Mouse (Mus musculus) megakaryocyte progenitor cell, adult 5-6 weeks (primary cell): ENCODE data around the gene Rffl. TPM values are rescaled to one million over a fixed set of nuclear protein-coding genes. Genes with fewer than 3 reads are reported as not detected.

ENCODE experiments used
- ATAC-seq: replicated peaks from 2 replicates; pipeline ENCODE4 v1.8.0; 2016; ENCODE audit warnings: mild to moderate bottlenecking, moderate TSS enrichment, inconsistent platforms; ENCODE audit not compliant: poor library complexity
- total RNA-seq, 2 experiments: library from RNA; stranded (forward) in 1 of 2; stranded (reverse) in 1 of 2; fragments of 157-497, 149-512 nt in 1 of 2; fragments of 200-1000 nt in 1 of 2; gene quantifications; 2 replicates each; pipeline versions ENCODE4 v1.2.3 to v1.2.4; 2015 to 2017

The Rffl gene
- total RNA-seq, 2 experiments from 2014 or later, result 18.3 to 26.3 TPM

GRCm38 (mm10) chr11:82780983-82781903, 89.8 kb downstream of the Rffl start, which contains the start of gene Lig3:
Gene Lig3, plus strand, starts transcription at chr11:82781108.
- ATAC-seq, result peak; percentile 92

- no peak for ATAC-seq
Observed at GRCm38 (mm10) chr11:82780134-82780533, 90.9 kb downstream of the Rffl start.

DNA sequence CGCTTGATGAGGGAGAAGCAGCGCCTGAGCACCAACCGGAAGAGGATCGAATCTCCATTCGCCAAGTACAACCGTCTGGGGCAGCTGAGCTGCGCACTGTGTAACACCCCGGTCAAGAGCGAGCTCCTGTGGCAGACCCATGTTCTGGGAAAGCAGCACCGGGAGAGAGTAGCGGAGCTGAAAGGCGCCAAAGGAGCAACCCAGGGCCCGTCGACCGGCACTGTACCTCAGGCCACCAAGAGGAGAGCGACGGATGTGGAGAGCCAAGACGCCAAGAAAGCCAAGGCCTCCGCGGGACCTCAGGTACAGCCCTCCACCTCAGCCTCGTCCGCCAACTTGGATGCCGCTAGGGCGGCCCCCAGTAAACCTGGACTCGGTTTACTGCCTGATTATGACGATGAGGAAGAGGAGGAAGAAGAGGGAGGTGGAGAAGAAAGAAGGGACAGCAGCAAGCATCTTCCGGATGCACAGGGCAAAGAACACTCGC, 106.5 kb downstream of the Rffl start:
- peak; percentile 37 for ATAC-seq

GRCm38 (mm10) chr11:82763742-82764437, 107.1 kb downstream of the Rffl start, which contains the start of the genes Cct6b and Zfp830:
Gene Cct6b, minus strand, starts transcription at chr11:82764321.
Gene Zfp830, plus strand, starts transcription at chr11:82764345.
- ATAC-seq, result peak; percentile 95

GRCm38 (mm10) chr11:82763261-82763660, 107.7 kb downstream of the Rffl start:
- no peak for ATAC-seq

DNA sequence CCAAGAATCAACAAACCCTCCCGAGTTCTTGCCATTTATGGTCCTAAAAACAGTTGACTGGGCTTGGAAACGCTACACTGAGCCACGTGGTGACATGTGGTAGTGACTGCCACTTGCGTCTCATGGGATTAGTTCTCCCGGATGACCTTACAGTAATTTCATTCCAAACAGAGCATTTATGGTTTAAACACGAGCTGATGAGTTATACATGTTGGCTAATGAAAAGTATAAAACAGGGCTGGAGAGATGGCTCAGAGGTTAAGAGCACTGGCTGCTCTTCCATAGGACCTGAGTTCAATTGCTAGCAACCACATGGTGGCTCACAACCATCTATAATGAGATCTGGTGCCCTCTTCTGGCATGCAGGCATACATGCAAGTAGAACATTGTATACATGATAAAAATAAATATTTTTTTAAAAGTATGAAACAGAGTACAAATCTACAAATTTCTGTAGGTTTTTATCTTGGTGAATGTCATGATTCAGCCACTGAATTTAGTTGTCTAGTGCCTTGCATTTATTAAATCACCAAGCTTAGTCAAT, 108.7 kb downstream of the Rffl start:
- no peak for ATAC-seq

DNA sequence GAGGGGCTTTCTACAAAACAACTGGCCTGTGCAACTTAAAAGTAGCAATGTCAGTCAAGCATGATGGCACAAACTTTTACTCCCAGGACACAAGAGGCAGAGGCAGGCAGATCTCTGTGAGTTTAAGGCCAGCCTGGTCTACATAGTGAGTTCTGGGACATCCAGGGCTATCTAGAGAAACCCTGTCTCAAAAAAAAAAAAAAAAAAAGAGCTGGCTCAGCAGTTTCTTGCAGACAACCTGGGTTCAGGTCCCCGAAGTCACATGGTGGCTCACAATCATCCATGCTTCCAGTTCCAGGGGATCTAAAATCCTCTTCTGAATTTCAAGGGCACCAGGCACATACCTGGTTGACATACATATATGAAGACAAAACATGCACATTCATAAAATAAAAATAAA, 115.1 kb downstream of the Rffl start:
- ATAC-seq, result no peak

Other genes starting within 250 kb of the Rffl start
- gene Cct6b, start 106.9 kb downstream of the Rffl start, total RNA-seq (2015), result 0.30 and 0.32 TPM in 2 replicates
- 0.08 and 0.37 TPM in 2 replicates for gene Cct6b, start 106.9 kb downstream of the Rffl start, total RNA-seq (2017)
- 20.1 and 20.8 TPM in 2 replicates for gene Zfp830, start 106.9 kb downstream of the Rffl start, total RNA-seq (2015)
- 46.3 and 54.1 TPM in 2 replicates for gene Zfp830, start 106.9 kb downstream of the Rffl start, total RNA-seq (2017)
- 31.3 and 39.5 TPM in 2 replicates for gene Lig3, start 90.1 kb downstream of the Rffl start, total RNA-seq (2015)
- gene Lig3, start 90.1 kb downstream of the Rffl start, total RNA-seq (2017), result 37.6 and 67.4 TPM in 2 replicates
- 14.7 and 15.6 TPM in 2 replicates for gene Rad51d, start 19.4 kb upstream of the Rffl start, total RNA-seq (2015)
- 9.8 and 10.6 TPM in 2 replicates for gene Rad51d, start 19.4 kb upstream of the Rffl start, total RNA-seq (2017)
- gene Fndc8, start 20.9 kb upstream of the Rffl start, total RNA-seq (2015), result not detected in 2 replicates
- not detected in 2 replicates for gene Fndc8, start 20.9 kb upstream of the Rffl start, total RNA-seq (2017)
- 21.1 and 27.4 TPM in 2 replicates for gene Nle1, start 37.2 kb upstream of the Rffl start, total RNA-seq (2015)
- gene Nle1, start 37.2 kb upstream of the Rffl start, total RNA-seq (2017), result 20.3 and 27.2 TPM in 2 replicates
- 0.05 and 0.07 TPM in 2 replicates for gene Unc45b, start 39.3 kb upstream of the Rffl start, total RNA-seq (2015)
- not detected in 2 replicates for gene Unc45b, start 39.3 kb upstream of the Rffl start, total RNA-seq (2017)
- 1.4 and 1.5 TPM in 2 replicates for gene Slfn5, start 80.1 kb upstream of the Rffl start, total RNA-seq (2015)
- gene Slfn5, start 80.1 kb upstream of the Rffl start, total RNA-seq (2017), result 1.7 and 2.8 TPM in 2 replicates
- gene Slfn9, start 120.6 kb upstream of the Rffl start, total RNA-seq (2015), result 33.4 and 33.6 TPM in 2 replicates
- gene Slfn9, start 120.6 kb upstream of the Rffl start, total RNA-seq (2017), result 33.1 and 41.3 TPM in 2 replicates
- gene Slfn8, start 149.6 kb upstream of the Rffl start, total RNA-seq (2015), result 8.6 and 10.9 TPM in 2 replicates
- 7.7 and 13.3 TPM in 2 replicates for gene Slfn8, start 149.6 kb upstream of the Rffl start, total RNA-seq (2017)
- gene Slfn2, start 193.9 kb upstream of the Rffl start, total RNA-seq (2015), result 13.3 and 20.8 TPM in 2 replicates
- 38.8 and 50.9 TPM in 2 replicates for gene Slfn2, start 193.9 kb upstream of the Rffl start, total RNA-seq (2017)
- 2.7 and 3.3 TPM in 2 replicates for gene Slfn1, start 245.6 kb upstream of the Rffl start, total RNA-seq (2015)
- 5.4 and 5.8 TPM in 2 replicates for gene Slfn1, start 245.6 kb upstream of the Rffl start, total RNA-seq (2017)